Mouse (Mus musculus): ENCODE measurements at regions not wholly inside any gene's neighbourhood (a gene's known extent, or its start where the extent isn't known, plus 50 kb on each side); places are given as distances from the start of the nearest gene placed in this dataset.
"Not testable (repeated sequence)": the region's sequence is repeated elsewhere in the genome, so short reads cannot be mapped to it uniquely, and the experiment has no call there.

DNA sequence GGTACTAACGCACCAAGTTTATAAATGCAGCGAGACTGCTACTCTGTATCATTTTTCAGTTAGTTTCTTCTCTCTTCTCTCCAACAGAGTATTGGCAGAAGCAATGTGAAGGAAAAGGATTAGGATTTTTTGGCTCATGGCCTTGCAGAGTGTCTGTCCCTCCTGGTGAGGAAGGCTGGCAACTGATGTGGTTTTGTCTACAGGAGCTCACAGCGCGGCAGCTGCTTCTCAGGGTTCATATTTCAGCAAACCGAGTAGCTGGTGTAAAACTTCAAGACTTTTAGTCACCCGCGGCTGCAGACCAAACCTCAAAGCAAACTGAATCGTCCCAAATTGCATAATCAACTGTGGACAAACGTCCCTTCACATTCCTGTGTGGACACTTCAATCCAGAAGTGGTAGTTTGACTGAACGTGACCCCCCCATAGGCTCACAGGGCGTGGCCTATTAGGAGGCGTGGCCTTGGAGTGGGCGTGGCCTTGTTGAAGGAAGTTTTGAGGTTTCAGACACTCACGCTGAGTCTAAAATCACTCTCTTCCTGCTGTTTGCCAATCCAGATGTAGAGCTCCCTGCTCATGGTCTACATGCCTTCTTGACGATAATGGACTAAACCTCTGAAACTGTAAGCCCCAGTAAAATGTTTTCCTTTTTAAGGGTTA is 147.7 kb upstream of the Trpc7 start:
- H3K27me3 ChIP-seq (replicated peaks) = no peaks in the 10 kb centered on the region
- ATAC-seq (ENCODE audit: low FRiP score) = no peak
- no peak overlapping the region for H3K4me2 ChIP-seq
- no peaks in the 10 kb centered on the region for H3K36me3 ChIP-seq
- H3K4me1 ChIP-seq = no peaks in the 10 kb centered on the region
- H3K4me3 ChIP-seq (replicated peaks) = no peak overlapping the region
- no peaks in the 10 kb centered on the region for H3K9me3 ChIP-seq (replicated peaks)
- H3K27ac ChIP-seq (replicated peaks) = no peak overlapping the region
- 87% methylated on average over 15 of the region's 15 CpGs for WGBS
- no peak overlapping the region for H3K9ac ChIP-seq (replicated peaks)

DNA sequence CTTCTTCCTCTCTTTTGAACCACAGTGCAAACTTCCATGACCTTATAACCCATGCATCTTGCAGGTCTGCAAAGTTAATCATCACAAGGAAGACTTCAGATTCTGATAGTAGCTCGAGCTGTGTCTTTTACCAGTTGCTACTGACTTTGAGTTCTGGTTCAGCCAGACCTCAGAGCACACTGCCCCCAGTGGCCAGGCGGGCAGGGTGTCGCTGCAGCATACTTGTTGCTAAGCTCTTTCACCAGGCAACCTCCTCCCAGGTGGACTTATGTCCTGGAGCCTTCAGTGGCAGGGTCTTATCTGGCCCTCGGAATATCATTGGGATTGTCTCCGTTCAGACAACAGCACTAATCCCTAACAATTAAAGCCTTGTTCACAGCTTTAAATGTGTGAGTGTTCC is 146.7 kb upstream of the Trpc7 start:
- no peak overlapping the region for H3K4me3 ChIP-seq (replicated peaks)
- H3K4me1 ChIP-seq = no peaks in the 10 kb centered on the region
- no peak overlapping the region for H3K9ac ChIP-seq (replicated peaks)
- no peaks in the 10 kb centered on the region for H3K9me3 ChIP-seq (replicated peaks)
- H3K27me3 ChIP-seq (replicated peaks) = no peaks in the 10 kb centered on the region
- H3K4me2 ChIP-seq = no peak overlapping the region
- H3K27ac ChIP-seq (replicated peaks) = no peak overlapping the region
- no peaks in the 10 kb centered on the region for H3K36me3 ChIP-seq
- 84% methylated on average over 5 of the region's 5 CpGs for WGBS
- ATAC-seq (ENCODE audit: low FRiP score) = no peak

DNA sequence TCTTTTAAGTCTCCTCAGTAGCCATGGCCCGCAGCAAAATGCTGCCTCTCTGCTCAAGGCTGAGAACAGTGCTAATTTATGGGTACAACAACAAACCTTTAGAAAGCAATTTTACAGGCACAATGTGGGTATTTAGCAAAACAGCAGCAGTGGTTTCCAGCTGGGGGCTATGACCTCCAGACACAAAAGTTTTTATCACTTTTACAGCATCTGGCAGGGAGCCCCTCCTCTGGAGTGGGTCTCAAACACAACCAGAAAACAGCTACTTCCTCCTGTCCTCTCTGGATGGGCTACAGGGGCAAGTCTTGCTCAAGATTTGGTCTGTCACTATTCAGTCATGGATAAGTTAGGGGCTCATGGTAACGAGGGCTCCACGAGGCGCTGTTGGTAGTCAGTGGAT is 137.1 kb upstream of the Trpc7 start:
- H3K4me2 ChIP-seq = no peak overlapping the region
- WGBS = 22% methylated on average over 4 of the region's 4 CpGs
- ATAC-seq (ENCODE audit: low FRiP score) = no peak

DNA sequence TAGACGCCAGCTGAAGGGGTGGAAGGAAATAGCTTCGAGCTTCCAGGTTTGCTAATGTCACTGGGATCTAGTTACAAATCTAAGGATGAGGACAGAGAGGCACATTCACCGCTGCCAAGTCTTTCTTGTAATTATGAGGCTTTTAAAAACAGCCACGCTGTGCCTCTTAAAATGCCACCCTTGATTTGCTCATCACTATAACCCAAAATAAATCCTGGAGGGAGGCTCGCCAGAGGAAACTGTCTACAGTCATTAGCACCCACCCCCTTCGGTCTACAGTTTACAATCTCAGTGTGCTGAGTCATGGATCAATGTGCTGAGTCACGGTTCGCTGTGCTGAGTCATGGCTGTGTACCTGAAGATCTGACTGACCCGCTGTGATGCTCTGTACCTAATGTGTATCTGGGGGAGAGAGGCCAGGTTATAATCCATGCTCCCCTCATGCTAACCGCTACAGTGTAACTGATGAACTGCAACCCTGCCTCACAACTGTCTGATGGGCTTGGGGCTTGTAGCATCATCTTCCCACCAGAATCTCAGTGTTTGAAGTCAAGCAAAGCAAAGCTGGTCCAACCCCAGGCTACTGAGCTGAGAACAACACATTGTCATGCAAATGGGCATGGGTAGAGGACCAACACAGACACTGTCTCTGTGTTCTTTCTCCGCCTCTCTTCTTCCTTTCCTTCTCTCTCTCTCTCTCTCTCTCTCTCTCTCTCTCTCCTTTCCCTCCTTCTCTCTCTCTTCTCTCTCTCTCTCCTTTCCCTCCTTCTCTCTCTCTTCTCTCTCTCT is 122.0 kb upstream of the Trpc7 start:
- no peak for ATAC-seq (ENCODE audit: low FRiP score)
- no peaks in the 10 kb centered on the region for H3K36me3 ChIP-seq
- H3K27me3 ChIP-seq (replicated peaks) = no peaks in the 10 kb centered on the region
- H3K9me3 ChIP-seq (replicated peaks) = no peaks in the 10 kb centered on the region
- H3K4me1 ChIP-seq = peaks cover 5% of the 10 kb centered on the region; the same call in 1 of the 2 replicates
- WGBS = 62% methylated on average over 11 of the region's 11 CpGs
- H3K4me3 ChIP-seq (replicated peaks) = no peak overlapping the region
- no peak overlapping the region for H3K9ac ChIP-seq (replicated peaks)
- H3K4me2 ChIP-seq = no peak overlapping the region
- no peak overlapping the region for H3K27ac ChIP-seq (replicated peaks)

More for the DNA sequence above, 137.1 kb upstream of the Trpc7 start:
- no peak overlapping the region for H3K27ac ChIP-seq (replicated peaks)
- no peak overlapping the region for H3K4me3 ChIP-seq (replicated peaks)
- H3K9ac ChIP-seq (replicated peaks) = no peak overlapping the region
- H3K27me3 ChIP-seq (replicated peaks) = no peaks in the 10 kb centered on the region
- peaks cover 6% of the 10 kb centered on the region; the same call in 1 of the 2 replicates for H3K4me1 ChIP-seq
- H3K36me3 ChIP-seq = no peaks in the 10 kb centered on the region
- no peaks in the 10 kb centered on the region for H3K9me3 ChIP-seq (replicated peaks)

DNA sequence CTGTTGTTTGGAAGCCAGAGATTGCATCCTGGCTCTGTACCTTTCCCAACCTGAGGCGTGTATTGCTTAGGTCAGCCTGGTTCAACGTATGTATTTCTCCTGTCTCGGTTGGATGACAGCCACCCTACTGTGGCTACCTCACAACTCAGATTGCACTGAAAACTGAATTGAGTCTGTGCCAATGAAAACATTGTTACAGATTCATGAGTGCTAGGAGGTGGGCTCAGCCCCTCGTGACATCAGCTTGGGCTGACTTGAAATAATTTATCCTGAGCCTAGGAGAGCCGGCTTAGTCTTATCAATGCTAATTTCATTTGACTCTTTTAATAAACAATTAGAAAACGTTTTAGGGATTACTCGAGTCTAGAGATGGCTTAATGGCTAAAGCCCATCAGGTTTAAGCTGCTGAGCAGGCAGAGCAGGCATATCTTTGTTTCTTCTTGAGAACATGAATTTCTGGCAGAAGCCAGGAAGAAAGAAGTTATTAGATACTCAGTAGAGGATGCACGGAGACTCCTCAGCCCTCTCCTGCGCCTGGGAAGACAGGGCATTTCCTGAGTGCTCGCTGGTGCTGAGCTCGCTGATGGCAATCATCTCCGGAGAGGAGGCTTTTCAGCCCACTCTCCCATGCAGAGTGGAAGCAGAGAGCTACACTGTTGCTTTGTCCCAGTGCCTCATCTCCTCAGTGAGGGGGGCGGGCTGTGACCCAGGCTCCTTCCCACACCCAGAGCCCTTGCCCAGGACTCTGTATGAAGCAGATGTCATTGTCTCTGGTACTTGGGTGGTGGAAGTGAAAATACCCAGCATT is 120.9 kb upstream of the Trpc7 start:
- Histone ChIP-seq H3K4me2 (no peak overlapping the region), H3K9me3 (replicated peaks) (no peaks in the 10 kb centered on the region), H3K9ac (replicated peaks) (no peak overlapping the region), H3K27me3 (replicated peaks) (no peaks in the 10 kb centered on the region), H3K4me1 (peaks cover 5% of the 10 kb centered on the region; the same call in 1 of the 2 replicates), H3K36me3 (no peaks in the 10 kb centered on the region), H3K27ac (replicated peaks) (0 out of 2 replicates have a peak overlapping the region, but pooled peaks have one; percentile 15), H3K4me3 (replicated peaks) (no peak overlapping the region)
- WGBS = 51% methylated on average over 13 of the region's 13 CpGs
- no peak for ATAC-seq (ENCODE audit: low FRiP score)

DNA sequence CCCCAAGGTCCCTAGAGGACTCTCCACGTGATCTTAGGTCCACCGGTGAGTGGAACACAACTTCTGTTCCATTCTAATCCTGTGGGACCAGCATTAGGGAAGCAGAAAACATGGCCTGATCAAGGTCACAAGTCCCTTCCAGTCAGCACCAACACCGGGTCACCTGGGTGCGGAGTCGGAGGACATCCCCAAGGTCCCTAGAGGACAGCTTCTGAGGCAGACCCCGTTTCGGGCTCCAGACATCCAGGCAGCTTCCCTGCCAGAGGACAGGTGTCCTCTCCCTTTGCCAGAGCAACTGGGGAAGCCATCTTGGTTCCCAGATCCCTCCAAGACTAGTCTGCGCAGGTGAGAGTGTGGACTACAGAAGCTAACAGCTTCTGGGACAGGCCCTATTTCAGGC is 111.4 kb upstream of the Trpc7 start:
- H3K27ac ChIP-seq (replicated peaks); H3K4me3 ChIP-seq (replicated peaks); H3K4me2 ChIP-seq; H3K27me3 ChIP-seq (replicated peaks); ATAC-seq (ENCODE audit: low FRiP score); H3K9me3 ChIP-seq (replicated peaks); H3K36me3 ChIP-seq; H3K9ac ChIP-seq (replicated peaks): not testable (repeated sequence)
- peaks cover 11% of the 10 kb centered on the region; the same call in 1 of the 2 replicates for H3K4me1 ChIP-seq
- WGBS = 92% methylated on average over 8 of the region's 8 CpGs

DNA sequence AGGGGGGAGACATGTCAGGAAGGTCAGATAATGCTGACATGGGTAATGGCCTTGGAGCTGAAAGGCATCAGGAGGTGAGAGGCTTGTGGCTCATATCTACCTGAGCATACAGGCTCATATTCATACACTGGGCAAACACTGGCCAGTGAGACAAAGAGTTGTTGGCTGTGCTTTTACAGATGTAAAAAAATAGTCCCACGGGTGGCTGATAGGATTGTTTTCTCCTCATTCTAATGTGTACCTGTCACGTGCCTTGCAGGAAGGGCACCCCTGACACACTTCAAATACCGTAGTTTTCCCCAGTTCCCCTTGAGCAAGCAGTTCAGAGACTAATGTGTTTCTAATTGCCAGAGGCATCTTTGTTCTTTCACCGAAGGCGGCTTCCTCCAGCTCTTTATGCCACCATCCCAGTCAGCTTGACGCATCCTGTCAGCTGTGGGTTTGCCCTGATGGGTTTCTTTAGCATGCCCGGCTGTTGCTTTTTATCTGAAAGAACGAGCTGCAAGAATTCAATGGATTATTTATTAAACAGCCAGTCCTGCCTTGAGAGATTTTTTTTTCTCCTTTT is 107.9 kb upstream of the Trpc7 start:
- Histone ChIP-seq H3K9me3 (replicated peaks) (no peaks in the 10 kb centered on the region), H3K9ac (replicated peaks) (no peak overlapping the region), H3K4me3 (replicated peaks) (no peak overlapping the region), H3K27ac (replicated peaks) (no peak overlapping the region), H3K4me2 (0 out of 2 replicates have a peak overlapping the region, but pooled peaks have one; percentile 1), H3K4me1 (peaks cover 11% of the 10 kb centered on the region; the same call in 1 of the 2 replicates), H3K27me3 (replicated peaks) (no peaks in the 10 kb centered on the region), H3K36me3 (no peaks in the 10 kb centered on the region)
- whole genome bisulfite sequencing = 17% methylated on average over 8 of the region's 8 CpGs
- no peak for ATAC-seq (ENCODE audit: low FRiP score)

DNA sequence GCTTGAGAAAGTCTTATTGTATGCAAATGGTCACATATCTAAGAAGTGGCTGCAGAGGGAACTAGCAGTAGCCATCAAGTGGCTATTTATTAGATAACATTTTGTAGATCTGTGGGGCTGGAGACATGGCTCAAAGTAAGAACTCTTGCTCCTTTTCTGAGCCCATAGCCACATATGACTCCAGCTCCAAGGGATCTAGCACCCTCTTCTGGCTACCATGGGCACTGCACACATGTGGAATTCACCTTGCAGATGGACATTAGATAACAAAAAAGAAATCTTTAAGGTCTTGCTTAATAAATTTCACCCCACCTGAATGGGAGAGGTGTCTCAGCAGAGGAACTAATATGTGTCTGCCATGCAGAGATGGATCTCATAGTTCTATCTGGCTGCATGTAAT is 96.2 kb upstream of the Trpc7 start:
- no peak overlapping the region for H3K27ac ChIP-seq (replicated peaks)
- H3K36me3 ChIP-seq = no peaks in the 10 kb centered on the region
- no peak overlapping the region for H3K9ac ChIP-seq (replicated peaks)
- ATAC-seq (ENCODE audit: low FRiP score) = no peak
- H3K27me3 ChIP-seq (replicated peaks) = no peaks in the 10 kb centered on the region
- H3K4me2 ChIP-seq = no peak overlapping the region
- H3K4me3 ChIP-seq (replicated peaks) = no peak overlapping the region
- peaks cover 5% of the 10 kb centered on the region; the same call in 1 of the 2 replicates for H3K4me1 ChIP-seq
- H3K9me3 ChIP-seq (replicated peaks) = no peaks in the 10 kb centered on the region

DNA sequence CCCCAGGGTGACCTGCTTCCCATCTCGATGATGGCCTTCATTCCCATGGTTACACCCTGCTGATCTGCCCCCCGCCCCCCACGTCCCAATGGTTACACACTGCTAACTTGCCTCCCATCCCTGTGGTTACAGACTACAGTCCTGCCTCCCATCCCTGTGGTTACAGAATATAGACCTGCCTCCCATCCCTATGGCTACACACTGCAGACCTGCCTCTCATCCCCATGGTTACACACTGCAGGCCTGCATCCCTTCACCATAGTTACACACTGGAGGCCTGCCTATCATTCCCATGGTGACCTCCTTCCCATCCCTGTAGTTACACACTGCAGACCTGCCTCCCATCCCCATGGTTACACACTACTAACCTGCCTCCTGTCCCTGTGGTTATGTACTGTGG is 78.3 kb upstream of the Trpc7 start:
- H3K9ac ChIP-seq (replicated peaks) = no peak overlapping the region
- 88% methylated on average over 3 of the region's 3 CpGs for WGBS
- 0 out of 2 replicates have a peak, but pooled peaks cover 5% of the 10 kb centered on the region for H3K9me3 ChIP-seq (replicated peaks)
- H3K4me2 ChIP-seq = no peak overlapping the region
- no peak for ATAC-seq (ENCODE audit: low FRiP score)
- no peaks in the 10 kb centered on the region for H3K36me3 ChIP-seq
- no peaks in the 10 kb centered on the region for H3K27me3 ChIP-seq (replicated peaks)
- no peak overlapping the region for H3K27ac ChIP-seq (replicated peaks)
- H3K4me1 ChIP-seq = no peaks in the 10 kb centered on the region
- no peak overlapping the region for H3K4me3 ChIP-seq (replicated peaks)

DNA sequence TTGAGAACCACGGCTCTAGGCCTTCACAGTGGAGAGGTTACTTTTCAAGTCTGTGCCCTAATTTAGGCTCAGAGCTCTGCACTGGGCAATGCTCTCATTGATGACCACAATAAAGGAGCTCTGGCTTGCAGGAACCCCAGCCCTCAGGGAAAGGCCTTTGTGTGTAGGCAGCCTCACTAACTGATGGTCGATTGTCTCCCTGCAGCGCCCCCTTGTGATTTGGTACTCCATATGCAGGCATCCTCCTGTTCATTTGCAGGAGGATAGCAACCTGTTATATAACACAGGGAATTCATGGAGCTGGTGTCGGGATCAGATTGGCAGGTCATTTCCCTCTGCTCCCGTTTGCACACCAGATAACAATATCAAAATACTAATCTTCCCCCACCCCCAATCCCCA is 59.6 kb upstream of the Trpc7 start:
- WGBS = 38% methylated on average over 5 of the region's 5 CpGs
- Histone ChIP-seq H3K4me2 (no peak overlapping the region), H3K4me3 (replicated peaks) (no peak overlapping the region), H3K4me1 (no peaks in the 10 kb centered on the region), H3K27me3 (replicated peaks) (no peaks in the 10 kb centered on the region), H3K9ac (replicated peaks) (no peak overlapping the region), H3K27ac (replicated peaks) (no peak overlapping the region), H3K36me3 (no peaks in the 10 kb centered on the region), H3K9me3 (replicated peaks) (no peaks in the 10 kb centered on the region)
- ATAC-seq (ENCODE audit: low FRiP score) = no peak

DNA sequence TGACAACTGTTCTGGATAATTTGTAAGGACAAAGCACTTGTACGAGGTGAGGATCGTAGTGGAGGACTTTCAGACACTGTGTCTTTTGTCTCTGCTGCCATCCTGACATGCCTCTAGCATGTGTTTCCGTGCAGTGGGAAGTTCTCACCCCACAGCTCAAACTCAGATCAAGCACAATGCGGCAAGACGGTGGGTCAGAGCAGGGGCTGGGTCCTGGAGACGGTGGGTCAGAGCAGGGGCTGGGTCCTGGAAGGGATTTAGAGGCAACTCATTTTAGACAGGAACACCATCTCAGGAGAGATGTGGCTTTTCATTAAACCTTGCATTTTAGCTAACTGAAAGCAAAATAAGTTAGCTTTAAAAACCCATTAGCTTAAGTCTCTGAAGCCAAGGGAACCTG is 52.3 kb upstream of the Trpc7 start:
- Histone ChIP-seq H3K4me1 (no peaks in the 10 kb centered on the region), H3K9me3 (replicated peaks) (no peaks in the 10 kb centered on the region), H3K27ac (replicated peaks) (no peak overlapping the region), H3K4me3 (replicated peaks) (no peak overlapping the region), H3K36me3 (no peaks in the 10 kb centered on the region), H3K9ac (replicated peaks) (no peak overlapping the region), H3K4me2 (no peak overlapping the region), H3K27me3 (replicated peaks) (no peaks in the 10 kb centered on the region)
- no peak for ATAC-seq (ENCODE audit: low FRiP score)
- WGBS = 76% methylated on average over 6 of the region's 6 CpGs
